8 mouse cellular contexts compared by ENCODE assay signal in genomic region chr5:64230061-64230466, GRCm38 (mm10).
DNase-seq lines count a peak whose midpoint lies in the region; ATAC-seq and TF ChIP-seq lines count a peak whose summit lies in the region.

No protein-coding gene starts in this region.

- peak; percentile 94 for ATAC-seq in embryonic facial prominence, embryonic 14.5 days (ENCODE audit: low read depth)
- peak; percentile 89 for ATAC-seq in limb, embryonic 15.5 days (ENCODE audit: insufficient number of reproducible peaks, low FRiP score, low TSS enrichment, low read depth)
- ATAC-seq in midbrain, postnatal 0 days (ENCODE audit: low FRiP score), result peak; percentile 88

- no peaks in the 10 kb centered on the region for H3K9me3 ChIP-seq in embryonic facial prominence, embryonic 14.5 days (ENCODE audit: control insufficient read depth, low read length)
- no peaks in the 10 kb centered on the region for H3K9me3 ChIP-seq in limb, embryonic 15.5 days
- no peaks in the 10 kb centered on the region for H3K9me3 ChIP-seq in midbrain, postnatal 0 days (ENCODE audit: low read length)

- no peaks in the 10 kb centered on the region for H3K27me3 ChIP-seq in embryonic facial prominence, embryonic 14.5 days (replicated peaks; ENCODE audit: control insufficient read depth, insufficient read depth, low read length)
- H3K27me3 ChIP-seq in limb, embryonic 15.5 days, result no peaks in the 10 kb centered on the region
- no peaks in the 10 kb centered on the region for H3K27me3 ChIP-seq in midbrain, postnatal 0 days (ENCODE audit: insufficient read depth, low read length)

- H3K36me3 ChIP-seq in embryonic facial prominence, embryonic 14.5 days (ENCODE audit: control insufficient read depth, insufficient read depth, low read length), result no peaks in the 10 kb centered on the region
- H3K36me3 ChIP-seq in limb, embryonic 15.5 days, result no peaks in the 10 kb centered on the region
- H3K36me3 ChIP-seq in midbrain, postnatal 0 days (ENCODE audit: insufficient read depth, low read length), result no peaks in the 10 kb centered on the region

- H3K4me1 ChIP-seq in bone marrow, adult 2 months (ENCODE audit: control insufficient read depth, insufficient read depth, low read length), result peaks cover 3% of the 10 kb centered on the region; the same call in 1 of the 2 replicates
- peaks cover 6% of the 10 kb centered on the region for H3K4me1 ChIP-seq in embryonic facial prominence, embryonic 14.5 days (ENCODE audit: control insufficient read depth, insufficient read depth, low read length)
- peaks cover 10% of the 10 kb centered on the region for H3K4me1 ChIP-seq in limb, embryonic 15.5 days
- no peaks in the 10 kb centered on the region for H3K4me1 ChIP-seq in midbrain, postnatal 0 days (ENCODE audit: insufficient read depth, low read length)

- peak overlapping the region; percentile 91 for H3K4me3 ChIP-seq in bone marrow, adult 2 months (replicated peaks; ENCODE audit: control insufficient read depth, low read depth, low read length)
- peak overlapping the region; percentile 71 for H3K4me3 ChIP-seq in embryonic facial prominence, embryonic 14.5 days (ENCODE audit: low read depth, low read length)
- peak overlapping the region; percentile 71 for H3K4me3 ChIP-seq in limb, embryonic 15.5 days
- peak overlapping the region; percentile 69 for H3K4me3 ChIP-seq in midbrain, postnatal 0 days (ENCODE audit: low read depth, low read length)

- WGBS in bone marrow, adult 2 months, result 1% methylated on average over 44 of the region's 48 CpGs
- WGBS in embryonic facial prominence, embryonic 14.5 days, result under 1% methylated on average over 18 of the region's 48 CpGs
- under 1% methylated on average over 36 of the region's 48 CpGs for WGBS in limb, embryonic 15.5 days
- 1% methylated on average over 13 of the region's 48 CpGs for WGBS in midbrain, postnatal 0 days

- no peak overlapping the region; the same call in 1 of the 2 replicates for H3K27ac ChIP-seq in bone marrow, adult 2 months (ENCODE audit: control insufficient read depth, insufficient read depth, low read depth, low read length, poor library complexity)
- peak overlapping the region; percentile 79 for H3K27ac ChIP-seq in embryonic facial prominence, embryonic 14.5 days (replicated peaks; ENCODE audit: low read depth, low read length)
- H3K27ac ChIP-seq in limb, embryonic 15.5 days, result peak overlapping the region; percentile 82
- H3K27ac ChIP-seq in midbrain, postnatal 0 days (ENCODE audit: low read depth, low read length), result no peak overlapping the region

- no peak for TF ChIP-seq POLR2A in bone marrow, adult 2 months (IDR thresholded peaks at IDR 0.05; ENCODE audit: borderline replicate concordance, control insufficient read depth, low read depth, low read length)

- peak overlapping the region; percentile 81 for H3K9ac ChIP-seq in embryonic facial prominence, embryonic 14.5 days (ENCODE audit: low read depth, low read length)
- peak overlapping the region; percentile 61 for H3K9ac ChIP-seq in limb, embryonic 15.5 days
- peak overlapping the region; percentile 62 for H3K9ac ChIP-seq in midbrain, postnatal 0 days (replicated peaks; ENCODE audit: low read length, poor library complexity, severe bottlenecking)

- DNase-seq in B cell, adult 2 months, result peak; percentile 93 to 94
- peak; percentile 96 for DNase-seq in embryonic facial prominence, embryonic 14.5 days (ENCODE audit: low spot score)
- peak; percentile 89 to 91 for DNase-seq in heart, adult 9 months (ENCODE audit: low spot score in 2 of 2)
- DNase-seq in kidney, adult 9 months, result peak; percentile 92
- peak; percentile 88 for DNase-seq in midbrain, postnatal 0 days (ENCODE audit: low spot score)
- peak; percentile 70 to 92 for DNase-seq in spleen, postnatal 10 days (ENCODE audit: low spot score in 2 of 2)

- peak overlapping the region; percentile 86 for H3K4me2 ChIP-seq in embryonic facial prominence, embryonic 14.5 days (ENCODE audit: low read depth, low read length)
- H3K4me2 ChIP-seq in limb, embryonic 15.5 days, result peak overlapping the region; percentile 87
- peak overlapping the region; percentile 100 for H3K4me2 ChIP-seq in midbrain, postnatal 0 days (ENCODE audit: low read depth, low read length, poor library complexity, severe bottlenecking)

- TF ChIP-seq CTCF in bone marrow, adult 2 months (IDR thresholded peaks at IDR 0.05; ENCODE audit: control insufficient read depth, insufficient read depth, low read length), result no peak
- TF ChIP-seq CTCF in midbrain, postnatal 0 days (IDR thresholded peaks at IDR 0.05), result no peak

Comparison
In these comparisons a context has a peak if more than half of its experiments do, and no peak if none do; other contexts are left out.
1. H3K27ac ChIP-seq: peak in embryonic facial prominence, embryonic 14.5 days (single experiment) and limb, embryonic 15.5 days (single experiment); none in bone marrow, adult 2 months (single experiment) and midbrain, postnatal 0 days (single experiment).
2. Peak in every context shown above with its lines, with median percentiles within 50 percentile points of each other: DNase-seq, H3K4me3 ChIP-seq, ATAC-seq, H3K4me2 ChIP-seq and H3K9ac ChIP-seq.